Mouse (Mus musculus): ENCODE measurements around the gene Fam120b.

GRCm38 (mm10) chr17:15355072-15355471, 40.9 kb upstream of the Fam120b start:
- TF ChIP-seq CTCF (IDR thresholded peaks at IDR 0.05; ENCODE audit: low read depth, low read length) (no peak), POLR2A (IDR thresholded peaks at IDR 0.05; ENCODE audit: extremely low read depth, insufficient read depth, low read length) (no peak)

Data from liver, adult 2 months (tissue).